Mouse (Mus musculus) embryo, embryonic 11.5 days (tissue): ENCODE measurements around the gene Prr22.

ENCODE experiments used
- DNase-seq: peaks from one replicate; pipeline ENCODE4 v3.0.0-alpha.2; 2012; ENCODE audit warnings: low read depth, low spot score

The Prr22 gene

DNA sequence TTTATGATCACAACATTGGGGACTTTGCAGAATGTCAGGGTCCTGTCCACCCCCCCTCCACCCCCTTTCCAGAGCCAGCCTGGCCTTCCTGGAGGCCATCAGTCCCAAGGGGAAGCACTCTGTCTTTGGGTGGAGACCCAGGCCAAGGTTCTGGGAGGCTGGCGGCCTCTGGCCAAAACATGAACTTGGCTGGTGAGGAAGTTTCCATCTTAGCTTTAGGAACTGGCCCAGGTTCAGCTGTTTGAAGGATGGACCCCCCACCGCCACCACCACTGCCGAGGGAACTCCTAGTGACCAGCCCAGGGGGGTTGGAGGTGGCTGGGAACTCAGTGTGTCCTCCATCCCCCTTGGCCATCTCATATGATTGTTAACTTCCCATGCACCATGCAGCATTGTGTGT lies 9.0 kb upstream of the Prr22 start:
- no peak for DNase-seq

DNA sequence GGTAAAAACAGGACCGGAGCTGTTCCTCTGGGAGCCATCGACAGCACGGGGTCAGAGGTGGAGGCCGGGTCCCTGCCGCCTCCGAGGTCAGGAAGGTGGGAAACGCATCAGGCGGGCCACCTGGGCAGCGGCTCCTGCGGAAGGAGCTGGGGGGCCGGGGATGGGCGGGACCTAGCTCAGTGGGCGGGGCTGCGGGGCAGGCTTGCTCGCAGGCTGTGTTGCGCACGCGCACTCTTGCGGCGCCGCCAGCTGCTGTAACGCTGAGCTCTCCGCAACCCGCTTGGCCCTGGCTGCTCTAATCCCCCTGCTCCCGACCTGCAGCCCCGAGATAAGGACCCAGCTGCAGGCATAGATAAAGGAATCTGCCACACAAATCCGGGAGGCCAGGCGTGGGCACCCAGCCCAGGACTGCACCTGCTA lies 8.0 kb upstream of the Prr22 start:
- peak; percentile 85 for DNase-seq

DNA sequence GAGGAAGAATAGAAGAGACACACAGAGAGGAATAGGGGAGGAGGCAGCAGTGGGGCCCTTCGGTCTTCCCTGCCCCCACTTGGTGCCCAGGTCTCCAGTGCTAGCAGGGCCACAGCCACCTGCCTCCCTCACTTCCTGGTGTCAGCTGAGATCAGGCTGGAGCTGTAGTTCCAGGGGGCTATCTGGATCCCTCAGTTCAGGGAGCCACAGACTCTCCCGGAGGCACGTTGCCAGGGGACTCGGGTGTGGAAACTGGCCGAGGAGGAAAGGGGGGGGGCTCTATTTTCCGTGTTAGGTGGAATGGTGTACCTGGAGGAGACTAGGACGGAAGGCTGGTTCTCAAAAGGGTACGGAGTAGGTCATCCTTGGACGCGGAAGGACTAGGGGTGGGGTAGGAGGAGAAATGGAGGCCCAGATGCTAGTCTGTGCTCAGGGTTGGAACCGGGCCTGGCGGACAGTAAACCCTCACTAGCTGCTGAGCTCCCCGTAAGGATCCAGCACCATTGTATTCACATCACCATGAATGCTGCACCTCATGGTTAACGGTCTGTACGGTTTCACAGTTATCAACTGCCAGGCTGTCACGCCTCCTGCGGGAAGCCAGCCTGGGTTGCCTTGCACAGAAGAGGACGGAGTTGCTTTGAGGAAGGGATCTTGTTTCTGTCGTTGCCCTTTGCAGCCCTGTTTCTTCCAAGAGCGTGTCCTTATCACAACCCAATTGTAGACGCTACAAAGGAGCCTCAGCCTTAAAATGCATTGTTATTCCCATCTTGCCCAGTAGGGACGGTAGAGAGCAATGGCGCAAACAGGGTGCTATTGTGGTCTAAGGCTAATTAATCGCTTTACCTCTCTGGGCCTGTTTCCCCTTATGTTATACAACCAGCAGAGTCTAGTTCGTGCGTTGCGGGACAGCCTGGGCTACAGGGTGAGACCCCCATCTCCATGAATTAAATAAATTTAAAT lies 7.0 kb upstream of the Prr22 start:
- no peak for DNase-seq

DNA sequence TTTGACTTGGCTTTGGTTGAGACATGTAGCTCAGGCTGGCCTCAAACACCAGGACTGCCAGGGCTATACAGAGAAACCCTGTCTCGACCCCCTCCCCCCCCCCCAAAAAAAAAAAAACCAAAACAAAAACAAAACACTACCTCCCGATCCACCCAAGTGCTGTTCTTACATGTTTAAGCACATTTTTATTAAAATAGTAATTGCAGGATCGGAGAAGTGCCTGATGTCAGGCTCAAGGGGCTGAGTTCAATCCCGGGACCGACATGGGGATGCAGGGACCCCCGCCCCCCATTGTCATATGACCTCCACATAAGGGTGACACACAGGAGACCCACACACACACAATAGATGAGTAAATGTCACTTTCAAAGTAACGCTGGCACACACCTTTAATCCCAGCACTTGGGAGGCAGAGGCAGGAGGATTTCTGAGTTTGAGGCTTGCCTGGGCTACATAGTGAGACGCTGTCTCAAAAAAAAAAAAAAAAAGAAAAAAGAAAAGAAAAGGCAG lies 6.3 kb upstream of the Prr22 start:
- no peak for DNase-seq

DNA sequence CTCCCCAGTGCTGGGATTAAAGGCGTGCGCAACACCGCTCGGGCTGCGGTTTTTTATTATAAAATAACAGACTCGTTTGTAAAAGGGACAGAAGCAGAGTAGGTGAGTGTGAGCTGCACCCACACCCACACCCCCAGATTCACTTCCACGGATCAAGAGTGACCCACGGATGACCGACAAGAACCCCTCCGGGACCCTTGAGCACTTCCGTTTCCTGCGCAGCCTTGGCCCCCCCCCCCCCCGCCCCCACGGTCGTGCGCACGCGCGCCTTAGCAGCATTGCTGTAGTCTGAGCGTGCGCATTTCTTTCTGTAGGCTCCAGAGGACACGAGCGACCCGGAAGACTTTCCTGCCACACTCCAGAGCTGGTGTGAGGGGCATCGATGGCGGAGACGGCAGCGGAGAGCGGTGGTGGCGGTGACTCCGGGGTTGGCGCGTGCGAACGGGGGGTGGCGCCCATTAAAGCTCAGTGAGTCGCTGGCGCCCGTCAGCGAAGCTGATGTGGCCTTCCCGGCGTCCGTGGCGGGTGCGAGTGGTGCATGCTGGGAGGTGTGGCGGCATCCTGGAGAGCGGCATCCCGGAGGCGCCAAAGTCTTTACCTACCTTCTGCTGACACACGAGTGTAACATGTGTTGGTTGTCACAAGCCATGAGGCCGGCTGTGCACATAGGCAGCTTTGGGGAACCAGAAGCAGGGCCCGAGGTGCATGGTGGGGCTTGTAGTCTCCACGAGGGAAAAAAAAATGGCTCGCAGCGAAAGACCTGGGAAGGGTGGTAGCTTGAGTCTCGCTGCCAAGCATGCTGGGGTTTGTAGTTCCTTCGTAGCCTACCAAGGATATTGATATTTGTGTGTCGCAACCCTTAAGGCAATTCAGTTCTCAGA lies 5.3 kb upstream of the Prr22 start, which contains the start of gene Dus3l:
Gene Dus3l (plus strand): TSS at position 284 of the 881 bp plus-strand sequence.
- peak; percentile 82 for DNase-seq

DNA sequence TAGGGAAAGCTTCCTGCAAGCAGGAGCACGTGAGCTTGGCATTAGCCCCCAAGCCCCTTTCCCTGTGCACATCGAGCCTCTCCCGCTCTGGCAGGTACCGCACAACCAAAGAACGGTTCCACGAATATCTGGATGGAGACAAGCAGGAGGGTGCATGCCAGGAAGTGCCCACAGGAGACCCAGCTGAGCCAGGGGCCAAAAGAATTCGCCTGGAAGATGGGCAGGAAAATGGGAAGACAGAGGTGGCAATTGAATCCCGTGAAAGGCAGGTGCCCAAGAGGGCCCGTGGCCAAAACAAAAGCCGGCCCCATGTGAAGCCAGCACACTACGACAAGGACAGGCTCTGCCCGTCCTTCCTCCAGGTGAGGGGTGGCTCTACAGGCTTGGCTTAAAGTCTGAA lies 4.6 kb upstream of the Prr22 start:
- DNase-seq, result no peak

DNA sequence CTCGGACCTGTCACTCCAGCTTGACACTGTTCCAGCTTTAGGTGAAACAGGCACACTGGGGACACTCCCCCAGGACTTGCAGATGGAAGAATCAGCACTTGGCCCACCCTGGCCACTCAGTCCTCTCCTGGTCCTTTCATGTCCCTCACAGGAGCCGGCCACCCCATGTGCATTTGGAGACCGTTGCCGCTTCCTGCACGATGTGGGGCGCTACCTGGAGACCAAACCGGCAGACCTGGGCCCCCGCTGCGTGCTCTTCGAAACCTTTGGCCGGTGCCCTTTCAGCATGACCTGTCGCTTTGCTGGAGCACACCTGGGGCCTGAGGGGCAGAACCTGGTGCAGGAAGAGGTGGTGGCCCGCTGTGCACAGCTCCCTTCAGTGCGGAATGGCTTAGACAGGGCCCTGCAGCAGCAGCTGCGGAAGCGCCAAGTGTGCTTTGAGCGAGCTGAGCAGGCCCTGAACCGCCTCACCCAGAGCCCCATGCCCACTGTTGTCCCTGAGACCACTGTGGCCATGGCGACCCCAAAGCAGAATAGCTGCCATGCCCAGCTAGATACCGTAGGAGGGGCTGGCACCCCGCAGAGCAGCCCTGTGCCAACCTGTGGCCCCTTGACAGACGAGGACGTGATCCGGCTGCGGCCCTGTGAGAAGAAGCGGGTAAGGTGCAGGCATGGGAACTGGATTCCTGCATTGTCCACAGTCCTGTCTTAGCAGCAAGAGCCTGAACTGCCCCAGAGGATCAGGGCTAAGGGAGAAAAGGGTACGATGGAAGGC lies 3.2 kb upstream of the Prr22 start:
- DNase-seq, result no peak

DNA sequence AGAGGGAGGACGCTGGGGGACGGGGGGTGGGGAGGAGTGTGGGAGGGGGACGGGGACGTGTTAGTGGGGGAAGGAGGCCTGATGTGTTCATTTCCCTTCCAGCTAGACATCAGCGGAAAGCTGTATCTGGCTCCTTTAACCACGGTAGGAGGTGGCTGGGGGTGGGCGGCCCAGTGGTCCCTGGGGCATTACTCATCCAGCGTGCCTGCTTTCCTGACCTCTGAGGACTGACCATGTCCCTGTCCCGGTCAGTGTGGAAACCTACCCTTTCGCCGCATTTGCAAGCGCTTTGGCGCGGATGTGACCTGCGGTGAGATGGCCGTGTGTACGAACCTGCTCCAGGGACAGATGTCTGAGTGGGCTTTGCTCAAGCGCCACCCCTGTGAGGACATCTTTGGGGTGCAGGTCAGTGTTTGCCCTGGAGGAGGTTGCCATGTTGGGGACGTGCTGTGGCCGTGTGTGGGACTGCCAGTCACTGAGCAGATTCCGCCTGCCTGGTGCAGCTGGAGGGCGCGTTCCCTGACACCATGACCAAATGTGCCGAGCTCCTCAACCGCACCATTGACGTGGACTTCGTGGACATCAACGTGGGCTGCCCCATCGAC lies 2.4 kb upstream of the Prr22 start:
- no peak for DNase-seq

DNA sequence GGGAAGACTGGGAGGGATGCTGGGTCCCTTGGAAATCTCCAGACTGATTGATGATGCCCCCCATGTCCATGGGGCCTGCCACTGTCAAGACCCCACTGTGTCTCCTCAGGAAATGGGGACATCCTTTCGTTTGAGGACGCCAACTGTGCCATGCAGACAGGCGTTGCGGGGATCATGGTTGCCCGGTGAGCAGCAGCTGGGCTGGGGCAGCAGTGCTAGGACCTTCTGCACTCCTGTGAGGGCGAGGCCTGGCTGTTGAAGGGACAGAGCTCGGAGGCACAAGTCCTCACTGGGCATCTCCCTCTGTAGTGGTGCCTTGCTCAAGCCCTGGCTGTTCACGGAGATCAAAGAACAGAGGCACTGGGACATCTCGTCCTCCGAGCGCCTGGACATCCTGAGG lies 1.1 kb upstream of the Prr22 start:
- no peak for DNase-seq

DNA sequence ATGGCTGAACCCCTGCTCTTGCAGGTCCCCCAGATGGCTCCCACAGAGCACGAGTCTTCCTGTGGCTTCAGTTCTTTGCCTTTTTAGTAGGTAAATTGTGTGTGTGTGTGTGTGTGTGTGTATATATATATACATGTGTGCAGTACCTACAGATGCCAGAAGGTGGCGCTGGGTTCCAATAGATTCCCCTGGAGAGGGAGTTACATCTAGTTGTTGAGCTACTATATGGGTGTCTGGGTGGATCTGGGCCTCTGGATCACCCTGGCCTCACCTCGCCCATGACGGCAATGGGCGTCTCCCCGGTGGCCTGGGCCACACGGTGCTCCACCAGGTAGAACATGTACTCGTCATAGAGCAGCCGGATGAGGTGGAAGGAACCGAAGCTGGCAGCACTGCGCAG lies 7.5 kb downstream of the Prr22 start:
- no peak for DNase-seq

DNA sequence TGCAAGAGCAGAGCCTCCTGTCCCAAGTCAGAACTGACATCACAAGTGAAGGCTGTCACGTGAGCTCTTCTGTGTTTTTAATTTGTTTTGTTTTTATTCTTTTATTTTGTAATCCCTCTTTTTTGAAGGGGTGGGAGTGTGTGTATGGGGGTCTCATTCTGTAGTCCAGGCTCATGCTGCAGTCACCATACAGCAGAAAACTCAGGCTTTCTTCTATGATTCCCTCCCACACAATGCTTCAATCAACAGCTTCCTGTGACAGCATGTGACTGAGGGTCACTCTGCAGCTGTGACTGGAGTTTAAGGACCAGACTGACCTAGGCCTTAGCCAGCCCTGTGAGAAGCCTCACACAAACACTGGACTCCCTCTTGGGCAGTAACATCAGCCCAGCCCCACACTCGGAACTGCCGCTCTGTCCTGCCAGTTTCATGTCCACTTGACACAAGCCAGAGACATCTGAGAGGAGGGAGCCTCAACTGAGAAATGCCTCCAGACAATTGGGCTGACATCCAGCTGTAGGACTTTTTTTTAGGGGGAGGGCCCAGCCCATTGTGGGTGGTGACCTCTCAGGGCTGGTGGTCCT lies 8.8 kb downstream of the Prr22 start:
- DNase-seq, result no peak

DNA sequence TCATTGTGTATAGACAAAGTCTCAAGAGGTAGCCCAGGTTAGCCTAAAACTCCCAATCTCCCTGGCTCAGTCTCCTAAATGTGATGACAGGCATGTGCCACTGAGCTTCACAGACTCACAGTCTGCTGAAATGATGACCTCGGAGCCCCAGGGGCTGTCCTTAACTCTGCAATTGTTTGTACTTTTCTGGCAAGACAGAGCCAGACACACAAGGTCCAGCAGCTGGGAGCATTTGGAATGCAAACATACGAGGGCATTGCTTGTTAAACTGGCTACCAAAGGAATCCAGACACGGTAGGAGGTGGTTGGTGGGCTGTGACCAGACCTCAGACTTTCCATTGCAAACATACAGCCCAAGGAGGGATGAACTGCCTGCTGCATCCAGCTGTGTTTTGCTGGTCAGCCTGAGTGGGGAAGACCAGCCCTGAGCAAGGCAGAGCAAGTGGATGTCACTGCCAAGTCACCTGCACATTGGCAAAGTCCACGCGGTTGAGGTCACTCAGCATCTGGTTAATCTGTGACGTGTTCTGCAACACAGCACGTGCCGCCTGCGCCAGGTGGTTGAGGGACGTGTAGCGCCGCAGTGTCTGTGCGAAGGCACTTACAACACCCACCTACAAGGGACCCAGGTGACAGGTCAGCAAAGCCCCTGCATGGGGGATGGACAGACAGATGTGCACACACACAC lies 10.4 kb downstream of the Prr22 start:
- no peak for DNase-seq

DNA sequence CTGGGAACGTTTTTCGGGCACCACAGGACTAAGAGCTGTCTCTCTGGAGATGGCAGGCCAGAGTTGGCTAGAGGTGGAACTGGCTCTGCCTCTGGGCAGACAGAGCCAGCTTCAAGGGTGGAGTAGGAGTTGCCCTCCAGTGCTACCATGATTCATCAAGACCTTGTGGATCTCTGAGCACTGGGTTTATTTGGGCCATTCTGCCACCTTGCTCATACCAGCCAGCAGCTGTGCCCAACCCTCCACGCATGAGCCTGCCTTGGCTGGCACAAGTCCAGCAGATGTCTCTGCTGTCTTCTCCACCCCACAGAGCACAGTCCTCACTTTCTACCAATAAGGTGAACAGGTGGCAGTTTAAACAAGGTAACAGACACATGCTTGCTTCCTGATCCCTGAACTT lies 18.8 kb downstream of the Prr22 start:
- no peak for DNase-seq

DNA sequence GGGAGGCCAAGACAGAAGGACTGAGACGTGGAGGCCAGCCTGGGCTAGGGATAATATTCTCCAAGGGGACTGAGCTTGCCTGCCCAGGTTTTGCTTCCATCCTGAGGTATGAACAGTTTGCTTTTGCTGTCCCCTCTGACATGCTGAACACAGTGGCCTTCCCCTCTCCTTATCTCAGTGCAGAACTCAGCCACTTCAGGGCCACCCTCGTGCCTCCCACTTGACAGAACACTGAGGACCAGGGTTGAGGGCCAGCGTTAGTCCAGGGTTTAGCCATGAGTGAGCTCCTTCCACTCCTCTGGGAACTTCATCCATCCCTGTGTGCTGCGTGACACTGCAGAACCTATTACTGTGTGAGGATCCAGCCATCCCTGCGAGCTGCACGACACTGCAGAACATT lies 19.2 kb downstream of the Prr22 start:
- DNase-seq, result no peak

DNA sequence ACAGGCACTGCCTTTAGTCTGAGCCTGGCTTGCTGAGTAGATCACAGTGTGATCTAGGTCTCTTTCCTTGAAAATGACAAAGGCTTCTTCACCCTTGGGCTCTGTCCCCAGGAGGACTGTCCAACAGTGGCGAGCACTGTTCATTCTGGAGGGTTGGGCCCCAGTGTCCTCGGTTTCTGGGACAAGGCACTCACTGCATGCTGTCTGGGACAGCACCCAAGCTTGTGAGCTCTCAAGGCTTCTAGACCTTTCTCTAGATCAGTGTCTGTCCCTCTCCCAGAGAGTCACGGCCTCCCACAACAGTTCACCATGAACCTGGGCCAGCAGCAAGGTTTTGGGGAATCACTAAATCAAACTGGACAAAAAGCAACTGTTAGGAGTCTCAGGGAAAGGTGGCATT lies 22.5 kb downstream of the Prr22 start:
- no peak for DNase-seq

DNA sequence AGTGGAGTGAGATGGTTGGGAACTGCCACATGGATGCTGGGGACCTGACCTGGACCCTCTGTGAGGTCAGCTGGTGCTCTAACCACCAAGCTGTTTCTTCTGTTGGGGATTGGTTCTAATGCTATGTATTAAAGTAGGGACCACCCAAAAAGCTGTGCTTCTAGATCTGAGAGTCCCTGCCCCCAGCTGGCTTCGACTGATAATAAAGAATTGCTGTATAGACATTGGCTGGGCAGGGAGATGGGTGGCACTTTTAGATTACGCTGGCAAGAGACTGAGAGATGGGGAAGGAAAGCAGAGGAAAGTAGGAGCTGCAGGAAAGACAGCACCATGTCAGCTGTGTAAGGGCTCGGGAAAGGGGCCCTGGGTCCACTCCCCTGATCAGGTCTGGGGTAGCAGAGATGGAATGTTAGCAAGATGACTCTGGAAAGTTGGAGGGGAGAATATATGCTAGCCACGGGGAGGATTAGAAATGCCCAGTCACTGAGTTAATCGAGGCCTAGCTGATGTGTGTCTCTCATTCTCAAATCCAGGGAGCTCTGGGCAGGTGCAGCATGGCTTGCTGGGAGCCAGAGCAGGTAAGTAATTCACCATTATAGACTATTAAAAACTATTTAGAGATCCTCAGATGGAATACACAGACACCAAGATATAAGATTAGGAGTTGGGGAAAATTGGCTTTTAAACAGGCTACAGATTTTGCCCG lies 23.7 kb downstream of the Prr22 start:
- DNase-seq, result no peak

DNA sequence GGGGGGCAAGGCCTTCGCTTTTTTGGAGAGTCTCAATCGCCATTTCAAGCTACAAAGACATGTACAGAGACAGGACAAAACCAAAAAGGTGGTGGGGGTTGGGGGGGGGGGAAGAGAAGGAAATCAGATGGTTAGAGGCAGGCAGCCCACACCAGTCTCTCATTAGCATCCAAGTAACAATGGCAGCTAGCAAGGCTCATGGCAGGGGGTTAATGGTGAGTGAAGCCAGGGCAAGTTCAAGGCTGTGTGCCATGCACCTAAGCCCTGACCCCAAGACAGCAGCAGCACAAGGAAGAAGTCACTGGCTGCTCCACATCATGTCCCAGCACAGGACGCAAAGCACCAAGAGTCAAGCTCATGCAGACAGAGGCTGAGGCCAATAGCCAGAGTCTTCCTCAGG lies 29.2 kb downstream of the Prr22 start:
- no peak for DNase-seq

DNA sequence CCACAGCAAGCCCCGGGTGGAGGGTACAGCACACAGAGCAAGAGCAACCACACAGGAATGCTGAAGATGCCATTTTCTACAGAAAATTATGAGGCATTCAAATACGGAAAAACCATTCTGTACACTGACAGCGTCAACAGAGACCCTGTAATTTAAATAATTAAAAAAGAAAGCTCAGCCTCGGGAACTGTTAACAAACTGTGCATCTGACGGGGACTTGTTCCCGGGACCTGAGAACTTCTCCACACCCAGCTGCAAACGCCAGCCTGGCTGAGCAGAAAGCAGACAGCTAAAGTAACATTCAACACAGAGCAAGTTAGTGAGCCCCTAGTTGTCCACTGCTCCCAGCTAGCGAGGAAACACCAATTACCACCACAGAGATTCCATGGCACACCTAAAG lies 32.0 kb downstream of the Prr22 start:
- DNase-seq, result no peak

DNA sequence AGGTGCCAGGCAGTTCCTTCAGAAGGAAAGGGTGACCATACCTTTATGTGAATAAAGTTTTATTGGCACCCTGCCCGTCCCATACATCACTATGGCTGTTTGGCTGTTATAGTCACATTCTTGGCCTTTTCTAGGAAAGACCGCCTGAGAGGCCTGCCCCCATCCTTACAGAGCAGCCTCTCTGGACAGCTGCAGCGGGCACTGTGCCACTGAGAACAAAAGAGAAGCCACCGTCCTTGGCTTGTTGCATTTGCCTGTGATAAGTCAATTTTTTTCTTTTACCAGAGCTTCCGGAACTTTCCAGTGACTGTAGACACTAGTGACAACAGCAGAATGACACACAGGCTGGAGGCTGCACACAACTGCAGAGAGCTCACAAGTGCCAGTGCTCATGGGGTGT lies 34.9 kb downstream of the Prr22 start:
- no peak for DNase-seq

DNA sequence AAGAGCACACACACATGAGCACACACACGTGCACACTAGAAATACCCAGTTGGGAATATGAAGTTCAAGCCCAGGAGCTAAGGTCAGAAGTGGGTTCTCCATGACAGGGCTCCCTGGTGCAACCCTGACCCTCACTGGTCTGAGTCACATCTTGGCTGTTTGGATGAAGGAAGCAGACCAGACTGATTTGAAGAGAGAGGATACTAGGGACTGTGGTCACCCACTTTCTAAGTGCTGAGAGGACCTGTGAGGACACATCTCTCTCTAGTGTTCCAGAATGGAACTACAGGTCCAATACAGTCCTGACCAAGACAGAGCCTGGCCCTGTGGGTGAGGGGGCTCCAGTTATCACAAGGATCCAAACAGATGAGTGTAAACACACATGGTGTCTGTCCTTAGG lies 35.7 kb downstream of the Prr22 start:
- DNase-seq, result no peak
